Mouse (Mus musculus) bone marrow macrophage, adult 2 months (primary cell): ENCODE measurements around the gene Ggcx. TPM values are rescaled to one million over a fixed set of nuclear protein-coding genes. Genes with fewer than 3 reads are reported as not detected.
A peak's percentile ranks its signal among the peaks of the same experiment; 100 is the strongest.
"Not testable (repeated sequence)": the region's sequence is repeated elsewhere in the genome, so short reads cannot be mapped to it uniquely, and the experiment has no call there.

Source experiments
- H3K27ac ChIP-seq: 2 replicates; pipeline ENCODE4 v1.5.1; 2012; ENCODE audit warnings: low read depth, low read length; ENCODE audit not compliant: insufficient read depth
- H3K4me1 ChIP-seq: 2 replicates; pipeline ENCODE4 v1.6.1; 2012; ENCODE audit warnings: low read length; ENCODE audit not compliant: control insufficient read depth, insufficient read depth
- H3K4me3 ChIP-seq: 2 replicates; pipeline ENCODE4 v1.5.1; 2012; ENCODE audit warnings: mild to moderate bottlenecking, low read length, moderate library complexity; ENCODE audit not compliant: insufficient read depth
- CTCF ChIP-seq: IDR thresholded peaks from 2 replicates; pipeline ENCODE4 v1.5.1; 2012; ENCODE audit warnings: low read depth, mild to moderate bottlenecking, low read length, moderate library complexity
- POLR2A ChIP-seq: IDR thresholded peaks from 2 replicates; pipeline ENCODE4 v1.6.1; 2012; ENCODE audit warnings: mild to moderate bottlenecking, low read depth, low read length, borderline replicate concordance
- polyA plus RNA-seq: library from polyadenylated mRNA; stranded (reverse); fragments of >200 nt; gene quantifications from 2 replicates; pipeline ENCODE4 v1.2.4, GENCODE M21; 2012; ENCODE audit not compliant: missing spikeins, insufficient read depth, insufficient read length

Gene Ggcx
- polyA plus RNA-seq, 1 experiment = 15.7 TPM

GRCm38 (mm10) chr6:72454833-72455373 lies 40.8 kb downstream of the Ggcx start:
- Histone ChIP-seq H3K27ac (no peak overlapping the region), H3K4me3 (no peak overlapping the region), H3K4me1 (no peaks in the 10 kb centered on the region)
- TF ChIP-seq POLR2A = no peak
- TF ChIP-seq CTCF = no peak

GRCm38 (mm10) chr6:72456567-72456966 lies 42.5 kb downstream of the Ggcx start:
- H3K4me3 ChIP-seq = no peak overlapping the region
- TF ChIP-seq CTCF (no peak), POLR2A (no peak)
- H3K27ac ChIP-seq = no peak overlapping the region
- peaks cover 7% of the 10 kb centered on the region for H3K4me1 ChIP-seq

DNA sequence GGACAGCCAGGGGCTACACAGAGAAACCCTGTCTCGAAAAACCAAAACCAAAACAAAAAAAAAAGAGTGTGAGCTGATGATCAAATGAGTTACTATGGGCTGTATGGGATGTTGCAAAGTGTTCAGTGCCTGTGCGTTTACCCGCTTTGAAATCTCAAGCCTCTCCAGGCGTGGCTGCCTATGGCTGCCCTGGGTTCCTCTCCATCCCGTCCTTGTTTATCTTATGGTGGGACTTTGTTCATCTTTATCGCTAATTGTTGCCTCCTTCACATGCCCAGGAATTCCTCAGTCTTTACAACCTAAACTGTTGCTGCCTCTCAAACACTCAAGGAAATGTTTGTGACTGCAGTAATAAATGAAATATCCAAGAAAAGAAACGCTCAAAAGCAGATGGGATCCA lies 44.3 kb downstream of the Ggcx start:
- no peak overlapping the region for H3K4me3 ChIP-seq
- no peak overlapping the region for H3K27ac ChIP-seq
- peaks cover 7% of the 10 kb centered on the region for H3K4me1 ChIP-seq
- TF ChIP-seq CTCF (no peak), POLR2A (no peak)

- no peak overlapping the region for H3K27ac ChIP-seq
- H3K4me1 ChIP-seq = peaks cover 7% of the 10 kb centered on the region
- H3K4me3 ChIP-seq = no peak overlapping the region
- TF ChIP-seq CTCF = no peak
- TF ChIP-seq POLR2A = no peak
Measured at GRCm38 (mm10) chr6:72458921-72459320, 44.8 kb downstream of the Ggcx start.

DNA sequence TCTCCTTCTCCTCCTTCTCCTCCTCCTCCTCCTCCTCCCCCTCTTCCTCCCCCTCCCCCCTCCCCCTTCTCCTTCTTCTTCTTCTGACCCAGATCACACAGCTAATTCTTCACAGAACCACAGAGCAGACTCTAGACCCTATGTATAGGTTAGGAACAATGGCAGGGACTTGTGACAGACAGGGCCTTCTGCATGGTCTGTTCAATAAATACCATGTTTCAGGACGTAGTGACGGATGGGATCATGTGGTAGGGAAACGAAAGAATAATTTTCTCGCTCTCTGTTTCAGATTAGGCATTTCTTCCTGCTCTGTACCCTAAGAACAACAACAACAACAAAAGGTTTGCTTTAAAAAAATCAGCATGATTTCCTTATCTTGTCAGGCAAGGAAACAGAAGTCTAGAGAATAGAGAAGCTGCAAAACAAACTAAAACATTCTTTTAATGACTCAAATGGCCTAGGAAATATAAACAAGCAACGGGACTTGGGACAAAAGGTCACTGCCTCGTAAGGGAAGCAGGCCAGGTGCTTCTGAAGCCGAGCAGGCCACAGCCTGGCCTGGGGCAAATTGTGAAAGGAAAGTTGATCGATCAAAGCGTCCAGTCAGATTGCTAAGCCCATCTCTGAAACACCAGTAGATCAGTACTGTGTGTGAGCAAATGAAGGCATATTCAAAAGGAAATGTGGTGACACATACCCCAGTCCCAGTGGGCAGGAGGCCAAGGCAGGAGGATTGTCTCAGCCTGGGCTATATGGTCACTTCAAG lies 46.1 kb downstream of the Ggcx start:
- H3K4me3 ChIP-seq = no peak overlapping the region
- peaks cover 7% of the 10 kb centered on the region for H3K4me1 ChIP-seq
- TF ChIP-seq POLR2A (no peak), CTCF (no peak)
- H3K27ac ChIP-seq = no peak overlapping the region

DNA sequence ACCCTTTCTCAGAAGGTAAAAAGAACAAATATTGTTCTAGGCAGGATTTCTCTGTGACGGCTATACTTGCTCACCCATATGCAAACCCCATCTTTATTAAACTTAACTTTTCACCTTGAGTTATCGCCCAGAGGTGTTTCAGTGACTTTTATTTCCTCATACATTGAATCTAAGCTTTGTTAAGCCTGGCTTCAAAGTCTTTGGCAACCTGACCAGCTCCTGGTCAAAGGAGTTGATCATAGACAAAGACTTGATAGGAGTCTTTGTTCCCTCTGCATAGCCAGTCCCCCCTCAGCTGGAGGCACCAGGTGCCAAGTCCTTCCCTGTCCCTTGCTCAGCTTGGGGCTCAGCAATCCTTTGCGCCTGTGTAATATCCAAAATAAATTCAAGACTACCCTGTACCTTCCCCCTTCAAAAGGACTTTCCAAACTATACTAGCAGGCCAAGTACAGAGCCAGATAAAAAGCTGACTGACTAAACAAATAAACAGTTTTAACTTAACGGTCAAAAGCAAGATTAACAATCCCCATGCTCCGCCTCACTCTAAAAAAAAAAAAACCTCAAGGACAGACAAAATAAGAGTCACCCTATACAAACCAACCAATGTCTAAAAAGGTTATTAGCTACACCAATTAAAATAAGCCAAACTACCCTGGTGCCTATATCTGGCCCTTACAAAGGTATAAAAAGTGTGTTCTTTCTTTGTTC lies 48.6 kb downstream of the Ggcx start:
- not testable (repeated sequence) for H3K4me3 ChIP-seq, H3K27ac ChIP-seq
- H3K4me1 ChIP-seq = peaks cover 12% of the 10 kb centered on the region

DNA sequence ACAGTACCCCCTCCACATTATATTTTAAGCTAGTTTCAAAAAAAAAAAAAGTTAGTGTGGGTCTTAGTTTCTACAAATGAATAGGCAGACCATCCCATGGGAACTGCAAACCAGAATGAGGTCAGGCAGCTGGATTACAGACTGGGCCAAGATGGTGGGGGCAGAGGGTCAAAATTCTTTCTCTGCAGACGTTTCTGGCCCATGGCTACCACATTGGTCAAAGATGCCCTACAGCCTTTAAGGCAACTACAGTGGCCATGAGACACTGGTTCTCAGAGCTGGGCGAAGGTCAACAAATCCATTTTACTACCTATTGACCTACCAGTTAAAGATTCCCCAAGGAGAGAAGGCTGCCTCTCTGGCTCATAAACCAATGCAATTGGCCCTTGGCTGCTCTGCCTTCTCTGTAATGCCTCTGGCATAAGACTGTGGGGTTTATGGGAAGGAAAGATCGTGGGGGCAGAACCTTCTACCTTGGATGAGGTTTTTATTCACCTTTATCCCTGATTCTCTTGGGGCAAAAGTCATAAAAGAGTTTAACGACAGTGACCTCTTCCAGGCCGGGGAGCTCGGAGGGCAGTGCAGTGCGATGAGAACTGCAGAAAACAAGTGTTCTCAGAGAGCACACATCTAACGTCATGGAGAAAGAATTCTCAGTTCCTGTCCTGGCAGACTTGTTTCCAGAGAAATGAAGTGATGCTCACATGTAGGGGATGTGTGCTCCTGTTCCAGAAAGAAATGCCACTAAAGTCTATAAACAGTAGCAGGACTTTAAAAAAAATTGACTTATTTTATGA lies 51.5 kb downstream of the Ggcx start:
- TF ChIP-seq CTCF (no peak), POLR2A (no peak)
- no peak overlapping the region for H3K27ac ChIP-seq
- H3K4me3 ChIP-seq = no peak overlapping the region
- H3K4me1 ChIP-seq = peaks cover 7% of the 10 kb centered on the region

DNA sequence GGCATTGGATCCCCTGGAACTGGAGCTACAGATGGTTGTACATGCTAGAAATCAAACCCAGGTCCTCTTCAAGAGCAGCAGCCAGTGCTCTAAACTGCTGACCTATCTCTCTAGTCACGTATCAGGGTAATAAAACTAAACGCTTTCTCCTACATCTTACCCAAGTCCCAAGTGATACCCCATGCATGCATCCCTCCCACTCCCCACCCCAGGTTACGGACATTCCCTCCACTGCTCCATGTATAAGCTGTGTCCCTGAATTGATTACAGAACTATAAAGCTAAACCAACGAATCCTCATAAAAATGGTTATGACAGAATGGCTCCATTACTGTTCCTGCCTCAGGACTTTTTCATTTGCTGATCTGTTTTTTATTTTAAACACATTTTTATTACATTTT lies 52.1 kb downstream of the Ggcx start:
- H3K27ac ChIP-seq = no peak overlapping the region
- no peak for TF ChIP-seq CTCF
- no peak for TF ChIP-seq POLR2A
- peaks cover 5% of the 10 kb centered on the region for H3K4me1 ChIP-seq
- H3K4me3 ChIP-seq = no peak overlapping the region

GRCm38 (mm10) chr6:72473264-72474041 lies 59.3 kb downstream of the Ggcx start:
- peaks cover 26% of the 10 kb centered on the region for H3K4me1 ChIP-seq
- TF ChIP-seq CTCF = no peak
- TF ChIP-seq POLR2A = no peak
- H3K27ac ChIP-seq = peak overlapping the region; percentile 78
- H3K4me3 ChIP-seq = no peak overlapping the region
